Mouse (Mus musculus) urinary bladder, postnatal 14 days (tissue): ENCODE data around the gene Sgms2.

ENCODE experiments used
- DNase-seq: peaks from one replicate; pipeline ENCODE4 v3.0.0; 2021; ENCODE audit warnings: low spot score

Gene Sgms2

DNA sequence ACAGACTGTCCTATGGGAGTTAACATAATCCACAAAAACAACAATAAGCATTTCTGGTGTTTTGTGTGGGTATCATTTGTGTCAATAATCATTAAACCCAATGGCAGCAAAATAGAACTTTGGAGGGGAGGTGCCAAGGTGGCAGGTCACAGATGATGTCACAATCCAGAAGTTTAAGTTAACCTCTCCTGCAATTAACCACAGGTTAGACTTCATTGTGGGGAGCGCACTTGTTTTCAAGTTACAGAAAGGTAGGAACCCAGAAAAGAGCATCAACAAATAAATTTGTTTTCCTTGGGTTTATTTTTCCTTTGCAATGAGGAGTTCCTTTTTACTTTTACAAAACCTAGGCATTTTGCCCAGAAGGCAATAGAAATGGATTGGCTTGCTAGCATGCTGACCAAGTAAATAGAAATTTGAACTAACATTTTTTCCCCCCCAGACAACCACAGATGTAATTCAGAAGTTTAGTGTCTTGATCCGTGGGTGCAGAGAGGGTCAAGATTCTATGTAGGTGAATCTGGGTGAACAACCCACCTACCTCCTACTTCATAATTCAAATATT, at the start of gene Sgms2:
Gene Sgms2 (minus strand): TSS at position 51 of the 565 bp plus-strand sequence.
- DNase-seq, result no peak

DNA sequence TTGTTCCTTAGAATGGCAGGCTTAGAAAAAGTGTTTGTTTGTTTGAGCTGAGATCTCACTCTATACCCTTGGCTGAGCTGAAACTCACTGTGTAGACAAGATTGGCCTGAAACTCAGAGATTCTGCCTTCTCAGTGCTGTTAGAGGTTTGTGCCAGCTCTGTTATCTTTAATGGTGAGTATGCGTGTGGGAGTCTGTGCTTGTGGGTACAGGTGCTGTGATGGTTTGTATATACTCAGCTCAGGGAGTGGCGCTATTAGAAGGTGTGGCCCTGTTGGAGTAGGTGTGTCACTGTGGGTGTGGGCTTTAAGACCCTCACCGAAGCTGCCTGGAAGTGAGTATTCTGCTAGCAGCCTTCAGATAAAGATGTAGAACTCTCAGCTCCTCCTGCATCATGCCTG, 34.0 kb upstream of the Sgms2 start:
- DNase-seq, result no peak

DNA sequence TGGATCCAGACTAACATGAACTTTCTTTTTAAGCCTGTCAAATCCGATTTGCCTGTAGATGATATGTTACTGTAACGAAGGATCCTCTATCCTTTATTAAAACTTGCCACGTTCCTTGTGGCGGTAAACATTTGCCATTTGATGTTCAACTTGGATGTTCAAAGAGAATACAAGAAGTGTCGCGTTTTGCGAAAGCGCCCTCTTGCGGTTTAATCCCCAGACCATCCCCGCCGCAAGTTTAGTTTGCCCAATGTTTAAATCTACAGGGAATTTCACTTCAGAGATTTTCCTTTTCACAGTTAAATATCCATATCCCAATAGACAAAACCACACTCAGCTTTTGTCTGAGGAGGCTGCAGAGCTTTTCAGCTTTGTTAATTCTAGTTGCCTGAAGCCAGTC, 33.6 kb upstream of the Sgms2 start:
- peak; percentile 52 for DNase-seq

DNA sequence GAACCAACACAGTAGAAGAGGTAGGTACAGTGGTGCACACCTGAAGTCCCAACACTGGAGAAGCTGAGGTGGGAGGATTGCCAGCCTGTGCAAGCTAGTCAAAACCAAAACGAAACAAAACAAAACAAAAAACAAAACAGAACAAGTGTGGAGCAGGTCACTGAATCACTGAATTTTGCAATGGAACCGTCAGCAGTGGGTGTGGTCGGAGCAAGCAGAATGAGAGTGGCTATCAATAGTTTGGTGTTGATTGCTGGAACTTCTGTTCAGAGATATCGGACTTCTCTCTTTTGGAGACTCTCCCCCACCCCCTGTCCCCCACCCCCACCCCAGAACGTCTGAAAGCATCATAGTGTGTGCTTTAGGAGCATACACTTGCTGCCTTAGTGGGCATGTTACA, 33.0 kb upstream of the Sgms2 start:
- DNase-seq, result no peak

DNA sequence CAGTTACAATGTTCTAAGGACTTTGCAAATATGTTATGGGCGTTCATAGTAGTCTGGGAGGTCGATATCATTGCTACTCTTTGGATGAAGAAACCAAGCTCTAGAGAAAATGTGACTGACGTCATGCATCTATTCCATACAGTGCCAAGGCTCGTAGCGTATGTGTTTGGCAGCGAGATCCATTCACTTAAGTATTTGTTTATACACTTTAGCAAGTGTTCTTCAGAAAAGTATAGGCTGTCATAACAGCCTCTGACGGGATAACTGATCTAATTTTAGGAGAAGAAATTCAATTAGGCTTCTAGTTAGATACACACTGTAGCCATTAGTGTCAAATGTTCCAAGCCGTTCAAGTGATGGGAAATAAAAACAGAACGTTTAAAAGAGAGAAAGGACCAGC, 32.5 kb upstream of the Sgms2 start:
- no peak for DNase-seq

DNA sequence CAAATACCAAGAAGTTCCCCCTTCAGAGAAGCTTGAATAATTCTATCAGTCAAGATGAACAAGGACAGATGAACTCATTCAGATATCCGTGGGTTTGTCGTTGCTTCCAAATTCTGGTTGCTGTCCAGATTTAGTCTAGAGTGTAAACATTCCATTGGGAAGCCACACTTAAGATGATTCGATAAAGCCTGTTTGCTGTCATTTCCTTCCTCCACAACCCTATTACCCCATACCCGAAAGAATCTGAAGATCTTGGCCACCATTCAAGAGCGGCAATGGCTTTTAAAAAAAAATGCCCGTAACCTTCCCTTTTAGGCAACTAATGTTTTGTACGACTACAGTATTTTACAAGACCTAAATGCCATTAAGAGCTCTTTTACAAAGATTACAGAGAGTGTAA, 31.0 kb upstream of the Sgms2 start:
- DNase-seq, result no peak

DNA sequence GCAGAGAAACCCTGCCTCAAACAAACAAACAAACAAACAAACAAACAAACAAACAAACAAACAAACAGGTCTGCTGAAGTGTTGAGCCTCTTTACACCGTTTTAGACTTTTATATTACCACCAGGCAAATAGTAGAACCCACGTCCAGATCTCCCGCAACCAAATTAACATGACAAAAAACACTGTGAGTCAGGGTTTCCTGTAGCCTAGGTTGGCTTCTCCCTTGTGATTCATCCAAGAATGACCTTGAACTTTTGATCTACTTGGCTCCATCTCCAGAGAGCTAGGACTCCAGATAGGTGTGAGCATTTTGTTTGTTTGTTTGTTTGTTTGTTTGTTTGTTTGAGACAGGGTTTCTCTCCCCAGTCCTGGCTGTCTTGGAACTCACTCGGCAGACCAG, 30.0 kb upstream of the Sgms2 start:
- DNase-seq, result no peak

DNA sequence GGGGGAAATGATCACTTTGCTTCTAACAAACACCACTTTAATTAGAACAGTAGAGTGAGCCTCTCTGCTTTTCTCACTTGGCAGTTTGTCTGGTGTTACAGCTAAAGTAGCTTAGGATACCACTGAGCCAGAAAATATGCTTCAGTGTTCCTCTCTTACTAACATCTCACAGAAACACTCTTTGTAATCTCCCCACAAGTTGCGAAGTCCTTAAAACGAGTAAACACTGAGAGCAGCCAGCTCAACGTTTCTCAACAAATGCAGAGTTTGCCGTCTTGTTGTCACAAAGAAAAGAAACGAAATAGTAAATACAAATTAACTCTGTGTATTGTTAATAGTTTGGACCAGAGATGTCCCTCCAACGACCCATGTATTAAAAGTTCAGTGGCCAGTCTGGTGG, 26.5 kb upstream of the Sgms2 start:
- DNase-seq, result no peak

DNA sequence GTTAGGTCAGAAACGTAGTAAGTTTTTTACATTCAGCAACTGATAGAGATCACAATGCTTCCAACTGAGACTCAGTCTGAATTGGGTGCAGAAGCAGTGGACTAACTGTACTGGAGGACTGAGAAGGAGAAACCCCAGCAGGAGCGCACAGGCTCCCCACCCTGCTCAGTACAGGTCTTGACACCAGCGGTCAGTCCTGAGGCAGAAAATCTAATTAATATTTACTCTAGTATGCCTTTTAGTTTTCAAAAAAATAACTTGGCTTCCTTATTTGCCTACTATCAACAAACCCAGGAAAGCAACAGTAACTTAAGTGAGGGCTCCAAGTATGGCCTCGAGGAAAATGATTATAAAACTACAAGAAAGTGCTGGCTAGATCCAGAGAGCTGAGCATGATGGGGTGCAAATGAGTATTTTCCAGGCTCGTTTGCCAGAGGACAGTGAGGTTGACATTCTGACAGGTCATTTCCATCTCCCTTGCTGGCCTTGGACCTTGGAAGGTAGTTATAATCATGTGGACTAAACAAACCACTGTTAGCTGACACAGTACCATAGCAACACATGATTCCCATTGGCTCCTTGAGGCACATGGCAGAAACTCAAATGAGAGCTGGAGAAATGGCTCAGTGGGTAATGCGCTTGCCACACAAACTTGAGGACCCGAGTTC, 25.3 kb upstream of the Sgms2 start:
- no peak for DNase-seq

DNA sequence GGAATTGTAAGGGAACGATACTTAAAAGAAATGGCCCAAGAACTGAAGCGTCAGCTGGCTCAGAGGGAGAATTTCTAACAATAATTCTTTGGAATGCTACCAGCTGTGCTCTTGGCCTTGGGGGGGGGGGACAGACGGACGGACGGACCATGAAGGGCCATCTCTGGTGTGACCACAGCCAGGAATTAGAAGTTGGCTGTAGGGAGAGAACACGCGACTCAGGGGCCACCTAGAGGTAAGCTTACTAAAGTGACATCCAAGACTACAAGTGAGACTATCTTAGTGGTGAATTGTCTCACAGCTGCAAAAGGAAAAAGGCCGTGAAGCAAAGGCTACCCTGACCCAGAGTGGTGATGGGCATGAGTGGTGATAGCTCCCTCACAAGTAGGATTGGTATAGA, 20.4 kb upstream of the Sgms2 start:
- no peak for DNase-seq

DNA sequence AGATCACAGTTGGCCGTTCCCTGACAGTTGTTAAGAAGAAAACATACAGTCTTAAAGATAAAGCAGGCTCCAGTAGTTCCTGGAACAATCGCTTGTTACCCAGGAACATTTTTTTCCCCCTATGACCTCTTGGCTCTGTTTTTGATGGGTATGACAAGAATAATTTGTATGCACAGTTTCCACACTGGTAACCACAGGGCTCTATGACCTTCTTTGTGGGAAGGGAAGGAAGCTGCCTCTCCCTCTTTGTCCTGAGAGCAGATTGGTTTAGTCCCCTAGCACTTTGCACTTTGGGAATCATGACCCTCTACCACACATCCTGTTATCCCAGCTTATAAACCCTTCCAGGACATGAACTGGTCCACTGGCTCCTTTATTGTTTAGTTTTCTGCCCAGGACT, 16.8 kb upstream of the Sgms2 start:
- DNase-seq, result no peak

DNA sequence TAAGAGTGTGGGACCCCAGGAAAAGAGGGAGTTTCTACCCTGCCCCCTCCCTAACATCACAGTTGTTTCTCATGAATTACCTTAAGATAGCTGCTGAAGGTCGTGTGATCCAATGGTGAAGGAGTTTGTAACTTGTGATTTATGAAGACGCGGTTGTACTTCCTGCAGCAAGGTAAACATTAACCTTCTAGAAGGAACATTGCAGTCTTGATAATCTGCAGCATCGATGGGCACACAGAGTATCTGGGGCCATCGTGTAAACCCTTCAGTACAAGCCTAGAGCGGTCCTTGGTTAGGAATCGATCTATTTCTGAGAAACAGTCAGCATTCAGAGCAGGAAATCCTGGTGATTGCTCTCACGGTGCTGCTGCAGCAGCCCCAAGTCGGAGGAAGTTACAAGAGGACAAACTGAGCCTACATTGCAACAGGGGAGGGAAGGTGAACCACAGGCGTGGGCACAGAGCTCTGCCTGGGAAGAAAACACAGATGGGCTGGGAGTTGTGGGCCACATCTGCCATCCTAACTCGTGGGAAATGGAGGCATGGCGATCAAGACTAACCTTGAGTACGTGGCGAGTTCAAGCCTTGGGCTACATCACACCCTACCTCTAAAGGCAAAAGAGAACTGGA, 13.5 kb upstream of the Sgms2 start:
- DNase-seq, result no peak

DNA sequence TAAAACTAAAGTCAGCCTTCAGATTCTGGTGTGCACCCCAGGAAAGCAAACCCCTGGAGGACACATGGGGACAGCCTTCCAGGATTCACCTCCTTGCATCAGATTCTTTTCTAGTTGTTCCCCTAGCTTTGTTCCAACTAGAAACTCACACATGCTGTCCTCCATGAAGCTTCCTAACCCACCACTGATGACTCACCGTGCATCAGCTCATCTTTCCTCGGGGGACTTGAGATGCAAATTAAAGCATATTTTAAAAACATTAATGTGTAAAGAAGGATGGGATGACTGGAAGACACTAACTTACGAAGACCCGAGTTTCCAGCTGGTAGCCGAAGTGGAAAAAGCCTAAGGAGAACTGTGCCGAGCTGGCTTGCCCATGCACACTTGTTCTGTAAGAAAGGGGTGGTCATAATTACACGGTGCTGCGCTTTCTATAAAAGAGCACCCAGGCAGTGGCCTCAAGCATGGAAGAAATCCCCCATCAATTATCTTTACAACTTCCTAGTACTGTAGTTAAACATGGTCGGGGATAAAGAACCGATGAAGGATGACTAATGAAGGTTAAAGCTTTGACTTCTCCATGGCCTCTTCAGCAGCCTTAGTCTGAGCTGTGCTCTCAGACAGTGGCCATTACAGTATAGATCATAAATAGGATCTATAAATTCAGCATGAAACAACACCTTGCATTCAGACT, 10.6 kb upstream of the Sgms2 start:
- DNase-seq, result no peak

DNA sequence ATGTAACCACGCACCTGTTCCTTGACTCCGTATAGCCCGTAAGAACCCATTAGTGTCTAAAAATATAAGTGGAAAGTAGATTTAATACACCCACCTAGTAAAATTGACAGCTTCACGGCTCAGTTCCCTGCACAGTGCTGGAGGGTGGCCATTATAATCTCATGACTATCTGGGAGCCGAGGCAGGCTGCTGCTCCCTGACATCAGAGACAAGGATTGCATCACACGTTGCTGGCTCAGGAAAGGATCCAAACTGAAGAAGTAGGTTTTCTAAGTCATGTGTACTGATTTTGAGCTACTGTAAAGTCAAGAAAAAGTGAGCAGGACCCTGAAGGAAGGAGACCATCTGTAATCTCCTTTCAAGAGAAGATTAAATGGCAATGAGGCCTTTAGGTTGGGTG, 8.4 kb upstream of the Sgms2 start:
- no peak for DNase-seq

DNA sequence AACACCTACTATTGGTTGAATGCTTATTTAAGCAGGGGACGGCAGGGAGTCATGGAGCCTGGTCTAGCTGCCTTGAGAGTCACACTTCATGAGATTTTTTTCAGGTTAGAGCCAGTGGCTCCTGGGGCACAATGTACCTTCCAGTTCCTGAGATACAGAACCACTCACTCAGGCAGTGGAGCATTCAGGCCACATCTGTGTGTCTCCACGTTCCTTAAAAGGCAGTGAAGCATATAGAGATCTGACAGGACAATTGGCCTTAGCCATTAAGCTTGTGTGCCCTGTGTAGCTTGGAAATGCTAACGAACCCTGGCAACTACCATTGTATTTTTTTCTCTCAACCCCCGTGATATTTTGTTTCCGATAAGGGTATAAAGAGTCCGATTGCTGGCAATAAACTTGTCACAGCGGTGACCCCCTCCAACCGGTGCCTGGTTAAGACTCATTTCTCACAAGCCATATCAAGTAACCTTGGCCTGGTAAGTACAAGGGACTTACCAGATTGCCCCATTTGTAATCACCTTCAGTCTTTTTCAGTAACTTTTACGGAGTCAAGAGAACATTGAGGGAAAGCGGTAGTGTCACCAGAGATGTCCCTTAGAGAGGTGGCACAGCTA, 5.4 kb upstream of the Sgms2 start:
- DNase-seq, result no peak

DNA sequence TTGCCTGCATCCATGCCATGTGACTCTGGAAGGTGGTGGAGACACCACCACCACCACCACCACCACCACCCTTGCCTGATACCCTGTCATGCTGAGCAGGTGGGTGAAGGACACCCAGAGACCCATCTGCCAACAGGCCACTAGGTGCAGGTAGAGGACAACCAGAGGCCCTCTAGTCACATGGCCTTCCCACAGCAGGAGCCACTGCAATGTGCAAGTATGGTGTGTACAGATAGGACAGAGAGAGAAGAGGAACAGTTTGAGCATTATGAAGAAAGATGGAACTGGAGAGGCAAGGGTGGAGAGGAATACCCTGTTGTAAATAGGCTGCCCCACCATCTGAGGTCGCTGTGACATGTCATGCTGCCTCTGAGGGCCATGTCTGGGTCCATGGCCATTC, 3.9 kb upstream of the Sgms2 start:
- DNase-seq, result no peak

DNA sequence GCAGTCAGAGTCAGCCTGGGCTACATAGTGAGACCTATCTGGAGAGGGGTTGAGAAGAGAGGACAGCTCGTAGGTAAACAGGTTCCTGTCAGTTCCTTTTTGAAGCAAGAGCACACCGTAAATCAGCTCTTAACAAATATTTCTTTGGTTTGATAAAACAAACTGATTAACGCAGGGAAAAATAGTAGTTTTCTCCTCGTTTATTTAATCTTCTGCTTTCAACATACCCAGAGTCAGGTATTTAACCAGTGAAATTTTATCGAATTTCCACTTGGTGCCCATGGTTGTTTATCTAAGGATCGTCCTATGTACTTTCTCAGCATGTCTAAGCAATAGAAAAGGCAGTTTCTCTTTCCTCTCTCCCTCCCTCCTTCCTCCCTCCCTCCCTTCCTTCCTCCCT, 2.0 kb upstream of the Sgms2 start:
- no peak for DNase-seq

DNA sequence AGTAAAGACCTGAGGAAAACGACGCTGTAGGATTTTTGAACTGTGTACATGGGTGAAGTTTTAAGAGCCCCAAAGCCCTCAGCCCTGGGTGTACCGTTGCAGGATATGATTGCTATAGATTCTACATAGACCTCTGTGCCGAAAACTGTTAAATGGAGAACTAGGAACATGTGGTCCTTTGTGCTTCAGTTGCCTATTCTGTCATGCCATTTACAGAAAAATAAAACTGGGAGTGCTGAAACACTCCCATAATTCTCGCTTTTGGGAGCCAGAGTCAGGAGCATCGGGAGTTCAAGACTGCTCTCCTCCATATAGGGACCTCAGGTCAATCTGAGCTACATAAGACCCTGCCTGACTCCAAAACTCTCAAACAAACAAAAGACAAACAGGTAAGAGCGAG, 769 bp upstream of the Sgms2 start:
- no peak for DNase-seq

DNA sequence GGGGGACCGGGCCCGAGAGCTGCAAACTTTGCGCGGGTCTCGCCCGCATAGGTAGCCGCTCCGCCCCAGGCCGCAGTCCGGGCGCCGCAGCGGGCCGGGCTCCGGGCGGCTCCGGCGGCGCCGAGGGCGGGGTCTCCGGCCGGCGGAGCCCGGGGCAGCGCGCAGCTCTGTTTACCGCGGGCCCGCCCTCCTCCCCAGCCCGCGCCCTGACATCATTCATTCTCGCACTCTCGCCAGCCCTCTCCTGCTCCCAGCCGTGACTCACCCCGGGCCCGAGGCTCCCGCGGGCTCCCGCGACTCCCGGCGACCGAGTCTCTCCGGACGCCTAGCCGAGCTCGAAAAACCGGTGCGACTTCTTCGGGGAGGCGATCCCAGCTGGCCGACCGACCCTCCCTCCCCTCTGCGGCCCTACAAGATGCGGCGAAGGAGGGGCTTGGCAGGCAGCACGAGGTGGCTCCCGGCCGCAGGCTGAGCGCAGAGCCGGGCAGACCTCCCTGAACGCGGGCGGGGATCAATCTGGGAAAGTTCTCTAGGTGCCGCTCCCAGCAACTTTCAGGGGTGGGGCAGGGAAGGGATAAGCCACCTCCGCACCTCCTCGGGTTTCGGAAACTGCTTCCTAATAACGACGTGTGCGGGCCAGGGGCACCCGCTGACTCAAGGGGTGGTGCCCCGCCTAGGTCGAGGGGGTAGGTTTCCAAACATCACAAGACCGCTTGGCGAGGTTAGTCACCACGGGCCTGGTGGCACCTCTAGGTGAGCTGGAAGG, 885 bp downstream of the Sgms2 start:
- DNase-seq, result peak; percentile 94

DNA sequence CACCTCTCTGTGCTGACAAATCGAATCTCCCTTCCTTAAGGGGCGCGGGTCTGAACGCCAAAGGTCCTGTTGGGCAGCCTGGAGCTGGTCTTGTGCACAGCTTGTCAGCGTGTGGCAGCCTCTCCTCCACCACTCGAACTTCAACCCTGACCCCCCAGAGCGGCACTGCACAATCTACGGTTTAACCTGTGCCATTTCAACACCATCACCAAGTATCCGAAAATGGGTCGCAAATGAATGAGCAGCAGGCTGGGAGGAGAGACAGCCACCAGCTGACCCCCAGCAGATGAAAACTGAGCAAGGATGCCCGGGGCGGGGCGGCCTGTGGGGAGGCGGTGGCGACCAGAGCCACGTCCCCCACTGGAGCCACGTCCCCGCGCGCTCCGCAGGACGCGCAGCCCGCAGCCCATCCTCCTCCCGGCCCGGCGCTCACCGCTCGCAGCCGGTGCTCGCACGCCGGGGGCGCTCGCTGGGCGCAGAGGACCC, 1.5 kb downstream of the Sgms2 start:
- DNase-seq, result peak; percentile 47

DNA sequence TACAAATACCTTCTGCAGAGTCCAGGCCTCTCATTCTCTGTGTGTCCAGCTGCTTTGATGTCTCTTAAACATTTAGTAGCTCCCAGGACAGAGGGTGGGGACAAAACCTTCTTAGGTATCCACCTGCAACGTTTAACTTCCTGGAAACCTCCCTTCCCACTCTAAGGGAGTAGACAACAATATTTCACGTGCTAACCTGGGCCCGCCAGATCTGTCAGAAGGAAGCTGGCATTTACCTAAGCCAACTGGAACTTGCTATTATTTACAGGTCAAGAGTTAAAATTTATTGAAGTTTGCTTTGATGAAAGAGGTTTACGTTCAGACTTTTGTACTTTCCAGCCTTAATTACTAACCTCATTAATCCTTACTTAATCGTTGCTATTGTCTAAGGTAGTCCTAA, 2.2 kb downstream of the Sgms2 start:
- no peak for DNase-seq

DNA sequence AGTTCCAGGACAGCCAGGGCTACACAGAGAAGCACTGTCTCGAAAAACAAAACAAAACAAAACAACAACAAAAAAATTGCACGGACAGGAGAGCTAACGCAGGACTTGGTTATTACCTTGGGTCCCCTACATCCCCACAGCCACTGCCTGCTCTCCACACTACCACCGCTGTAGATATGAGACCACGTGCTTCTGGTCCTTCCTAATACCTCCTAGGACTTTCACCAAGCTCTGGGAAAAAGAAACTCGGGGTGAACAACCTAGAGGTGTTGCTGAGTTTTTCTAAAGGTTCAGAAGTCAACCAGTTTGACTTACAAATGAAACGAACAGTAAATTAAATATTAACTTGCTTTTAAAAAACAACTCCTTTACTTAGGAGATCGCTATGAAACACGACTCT, 2.8 kb downstream of the Sgms2 start:
- no peak for DNase-seq
